Mouse (Mus musculus) cortical plate, adult 2 months (tissue): ENCODE results near the gene Gemin8. TPM values are rescaled to one million over a fixed set of nuclear protein-coding genes. Genes with fewer than 3 reads are reported as not detected.
A peak's percentile ranks its signal among the peaks of the same experiment; 100 is the strongest.

Experiments
- H3K27ac ChIP-seq: fragments of 200-500 bp; 2 replicates; pipeline ENCODE4 v1.5.1; 2012; ENCODE audit warnings: low read length, control low read depth, inconsistent platforms; ENCODE audit not compliant: insufficient read depth
- H3K4me1 ChIP-seq: fragments of 200-500 bp; 2 replicates; pipeline ENCODE4 v1.6.1; 2011; ENCODE audit warnings: low read length; ENCODE audit not compliant: control insufficient read depth, insufficient read depth
- H3K4me3 ChIP-seq: fragments of 200-500 bp; 2 replicates; pipeline ENCODE4 v1.5.1; 2011; ENCODE audit warnings: mild to moderate bottlenecking, low read length, control low read depth; ENCODE audit not compliant: insufficient read depth
- CTCF ChIP-seq: fragments of 200-500 bp; IDR thresholded peaks from 2 replicates; pipeline ENCODE4 v1.5.1; 2011; ENCODE audit warnings: mild to moderate bottlenecking, control low read depth, low read length; ENCODE audit not compliant: insufficient read depth; ENCODE audit errors: extremely low read depth
- POLR2A ChIP-seq: fragments of 200-500 bp; IDR thresholded peaks from 2 replicates; pipeline ENCODE4 v1.6.1; 2011; ENCODE audit warnings: mild to moderate bottlenecking, low read length, control low read depth; ENCODE audit not compliant: insufficient read depth; ENCODE audit errors: extremely low read depth
- polyA plus RNA-seq: library from polyadenylated mRNA; depleted of rRNA; stranded (reverse); fragments of >200 nt; gene quantifications from 2 replicates; pipeline ENCODE4 v1.2.3, GENCODE M21; 2012; rRNA removed

Gene Gemin8
- polyA plus RNA-seq, 1 experiment: 16.5 TPM

GRCm38 (mm10) chrX:166216720-166217119 lies 46.5 kb downstream of the Gemin8 start:
- no peak overlapping the region for H3K4me3 ChIP-seq
- no peak overlapping the region for H3K27ac ChIP-seq
- no peak for TF ChIP-seq CTCF
- no peak for TF ChIP-seq POLR2A
- H3K4me1 ChIP-seq: no peaks in the 10 kb centered on the region; the same call in 1 of the 2 replicates

GRCm38 (mm10) chrX:166219331-166219730 lies 49.1 kb downstream of the Gemin8 start:
- TF ChIP-seq CTCF (no peak), POLR2A (no peak)
- H3K4me3 ChIP-seq: no peak overlapping the region

GRCm38 (mm10) chrX:166226856-166227255 lies 56.6 kb downstream of the Gemin8 start:
- Histone ChIP-seq H3K4me3 (no peak overlapping the region), H3K4me1 (peaks cover 2% of the 10 kb centered on the region), H3K27ac (no peak overlapping the region)
- no peak for TF ChIP-seq POLR2A
- no peak for TF ChIP-seq CTCF

More at GRCm38 (mm10) chrX:166219331-166219730, 49.1 kb downstream of the Gemin8 start:
- Histone ChIP-seq H3K27ac (no peak overlapping the region), H3K4me1 (no peaks in the 10 kb centered on the region)

GRCm38 (mm10) chrX:166229750-166230149 lies 59.5 kb downstream of the Gemin8 start:
- Histone ChIP-seq H3K27ac (no peak overlapping the region), H3K4me3 (no peak overlapping the region), H3K4me1 (peaks cover 2% of the 10 kb centered on the region)
- TF ChIP-seq POLR2A (no peak), CTCF (no peak)

GRCm38 (mm10) chrX:166230515-166231267 lies 60.4 kb downstream of the Gemin8 start:
- no peak overlapping the region for H3K27ac ChIP-seq
- TF ChIP-seq CTCF (no peak), POLR2A (no peak)
- H3K4me1 ChIP-seq: peaks cover 2% of the 10 kb centered on the region
- H3K4me3 ChIP-seq: no peak overlapping the region

- Histone ChIP-seq H3K4me3 (no peak overlapping the region), H3K4me1 (no peaks in the 10 kb centered on the region), H3K27ac (no peak overlapping the region)
- TF ChIP-seq POLR2A: no peak
- TF ChIP-seq CTCF: no peak
These were observed 65.9 kb downstream of the Gemin8 start for GRCm38 (mm10) chrX:166236131-166236530.

GRCm38 (mm10) chrX:166238831-166239460 lies 68.7 kb downstream of the Gemin8 start, which contains the start of gene Gpm6b:
Gene Gpm6b (plus strand): TSS chrX:166238911.
- H3K27ac ChIP-seq: peak within 1 kb of the TSS; percentile 89
- no peaks in the 10 kb centered on the region for H3K4me1 ChIP-seq
- peak within 1 kb of the TSS; percentile 91 for H3K4me3 ChIP-seq
- TF ChIP-seq CTCF (no peak), POLR2A (no peak)

GRCm38 (mm10) chrX:166239520-166239919 lies 69.3 kb downstream of the Gemin8 start:
- TF ChIP-seq CTCF (no peak), POLR2A (no peak)
- no peaks in the 10 kb centered on the region for H3K4me1 ChIP-seq
- H3K4me3 ChIP-seq: peak overlapping the region; percentile 91
- peak overlapping the region; percentile 89 for H3K27ac ChIP-seq

Other genes with a start within 250 kb of the Gemin8 start
- 609 and 616 TPM in 2 replicates for gene Gpm6b, start 68.5 kb downstream of the Gemin8 start, polyA plus RNA-seq